Mouse (Mus musculus): ENCODE data around the gene Brd7.

DNA sequence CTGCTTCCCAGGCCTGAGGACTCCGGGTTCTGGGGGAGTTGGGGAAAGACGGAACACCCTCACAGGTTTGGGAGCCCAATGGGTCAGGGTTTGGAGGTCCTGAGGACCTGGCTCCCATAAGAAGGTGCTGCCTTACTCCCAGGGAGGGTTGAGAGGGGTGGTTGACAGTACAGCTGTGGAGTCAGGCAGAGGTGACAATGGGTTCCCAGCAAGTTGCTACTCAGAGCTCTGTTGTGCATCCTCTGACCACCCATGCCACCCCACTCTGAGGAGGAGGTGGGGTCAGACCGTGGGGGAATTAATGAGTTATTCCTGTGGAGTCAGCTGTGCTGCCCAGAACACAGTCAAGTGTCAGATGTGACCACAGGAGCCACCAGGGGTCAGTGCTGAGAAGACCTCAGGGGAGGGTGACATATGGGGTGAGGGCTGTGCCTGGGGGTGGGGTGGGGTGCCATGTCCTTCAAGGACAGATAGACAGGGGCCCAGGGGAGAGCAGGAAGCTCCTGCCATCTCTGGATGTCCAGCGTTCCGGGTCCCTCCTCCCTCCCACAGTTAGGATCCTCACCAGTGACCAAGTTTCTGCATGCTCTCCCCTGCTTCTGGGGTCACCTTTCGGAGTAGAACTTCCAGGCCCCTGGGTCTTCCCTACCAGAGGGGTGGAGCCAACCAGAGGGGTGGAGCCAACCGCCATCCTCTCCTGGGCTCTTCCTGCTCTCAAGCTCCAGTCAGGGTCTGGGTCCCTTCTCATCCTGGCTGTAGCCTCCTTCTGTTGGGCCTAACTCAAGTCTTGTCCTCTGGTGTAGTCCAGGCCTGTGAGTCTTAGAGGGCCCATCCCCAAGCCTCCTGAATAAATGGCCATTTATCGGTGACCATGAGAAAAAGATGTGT lies 76.3 kb downstream of the Brd7 start:
- TF ChIP-seq POLR2A (IDR thresholded peaks at IDR 0.05; ENCODE audit: low read depth, low read length) (no peak), CTCF (IDR thresholded peaks at IDR 0.05; ENCODE audit: extremely low read depth, insufficient read length, insufficient replicate concordance, low read depth, low read length) (peak; percentile 26; the same call in 1 of the 2 replicates)
